Mouse (Mus musculus): ENCODE results near the gene 1700001C19Rik. TPM values are rescaled to one million over a fixed set of nuclear protein-coding genes. Genes with fewer than 3 reads are reported as not detected.

Gene 1700001C19Rik
- polyA plus RNA-seq (2014; fragmentation: Nextera tagmentation; extraction: Ambion mirVana), result 0.39 TPM in 1 of 2 replicates, not detected in the other

DNA sequence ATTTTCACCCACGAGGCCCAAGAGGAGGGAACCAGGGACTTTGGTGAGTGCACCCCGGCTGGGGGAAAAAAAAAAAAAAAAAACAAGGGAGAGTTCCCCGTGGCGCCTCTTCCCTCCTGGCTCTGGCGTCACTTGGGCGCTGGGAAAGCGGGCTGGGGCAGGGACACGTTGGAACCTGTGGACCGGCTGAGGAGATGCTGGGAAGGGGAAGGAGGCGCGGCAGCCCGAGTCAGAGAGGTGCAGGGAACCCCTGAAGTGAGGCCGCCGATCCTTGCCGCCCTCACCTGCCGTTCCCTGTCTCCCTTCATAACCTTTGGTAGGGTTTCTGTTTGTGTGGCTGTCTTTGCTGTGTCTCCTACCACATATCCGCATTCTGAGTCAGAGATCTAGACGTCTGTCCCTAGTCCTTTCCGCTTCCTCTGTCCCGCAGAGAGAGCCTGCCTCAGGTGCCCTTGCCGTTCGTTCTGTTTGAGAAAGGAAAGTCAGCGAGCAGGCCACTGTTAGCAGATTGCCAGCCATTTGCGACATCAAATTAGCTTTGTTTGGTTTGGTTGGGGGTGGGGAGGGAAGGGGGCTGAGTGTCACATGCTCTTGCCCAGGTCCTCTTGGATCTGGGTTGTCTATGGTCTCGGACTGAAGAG is at the start of gene 1700001C19Rik:
TSS of gene 1700001C19Rik (minus strand) at position 470 of the 641 bp plus-strand sequence.
- H3K27ac ChIP-seq (ENCODE audit: low read depth, low read length), result 0 out of 2 replicates have a peak within 1 kb of the TSS, but pooled peaks have one; percentile 9
- WGBS, result 5% methylated on average over 25 of the region's 25 CpGs

DNA sequence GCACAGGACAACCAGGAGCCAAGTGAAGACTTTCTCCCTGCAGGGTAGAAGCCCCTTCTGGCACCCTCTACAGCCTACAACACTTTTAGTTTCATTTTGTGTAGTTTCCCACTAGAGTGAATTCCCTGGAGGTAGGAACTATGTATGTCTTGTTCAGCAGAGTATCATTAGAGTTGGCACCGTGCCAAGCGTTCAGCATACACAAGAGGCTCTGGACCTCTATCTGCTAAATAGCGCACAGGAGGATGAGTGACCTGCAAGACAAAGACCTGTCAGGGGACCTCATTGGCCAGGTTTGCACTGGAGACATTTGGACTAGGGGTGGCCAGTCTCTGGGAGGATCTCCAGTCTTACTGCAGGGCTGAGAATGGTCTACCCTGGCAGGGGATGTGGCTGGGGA is 48.6 kb upstream of the 1700001C19Rik start:
- Histone ChIP-seq H3K27me3 (ENCODE audit: control insufficient read depth, insufficient read depth, low read length) (no peaks in the 10 kb centered on the region), H3K4me1 (ENCODE audit: control insufficient read depth, insufficient read depth, low read length) (peaks cover 12% of the 10 kb centered on the region), H3K4me3 (ENCODE audit: low read length) (no peak overlapping the region), H3K4me2 (replicated peaks; ENCODE audit: low read depth, low read length) (no peak overlapping the region), H3K9ac (ENCODE audit: low read depth, low read length) (no peak overlapping the region), H3K27ac (ENCODE audit: low read depth, low read length) (no peak overlapping the region), H3K9me3 (ENCODE audit: control insufficient read depth, low read length) (no peaks in the 10 kb centered on the region), H3K36me3 (ENCODE audit: control insufficient read depth, insufficient read depth, low read length) (peaks cover 30% of the 10 kb centered on the region)
- WGBS, result 89% methylated on average over 3 of the region's 3 CpGs
- no peak for ATAC-seq (ENCODE audit: low FRiP score, low TSS enrichment)

More for the DNA sequence above, at the start of gene 1700001C19Rik:
- peaks cover 16% of the 10 kb centered on the region for H3K27me3 ChIP-seq (ENCODE audit: control insufficient read depth, insufficient read depth, low read length)
- H3K36me3 ChIP-seq (ENCODE audit: control insufficient read depth, insufficient read depth, low read length), result no peaks in the 10 kb centered on the region
- H3K4me3 ChIP-seq (ENCODE audit: low read length), result peak within 1 kb of the TSS; percentile 56
- H3K4me2 ChIP-seq (replicated peaks; ENCODE audit: low read depth, low read length), result peak within 1 kb of the TSS; percentile 91
- no peaks in the 10 kb centered on the region for H3K9me3 ChIP-seq (ENCODE audit: control insufficient read depth, low read length)
- H3K9ac ChIP-seq (ENCODE audit: low read depth, low read length), result peak within 1 kb of the TSS; percentile 59
- no peak for ATAC-seq (ENCODE audit: low FRiP score, low TSS enrichment)
- peaks cover 13% of the 10 kb centered on the region for H3K4me1 ChIP-seq (ENCODE audit: control insufficient read depth, insufficient read depth, low read length)

DNA sequence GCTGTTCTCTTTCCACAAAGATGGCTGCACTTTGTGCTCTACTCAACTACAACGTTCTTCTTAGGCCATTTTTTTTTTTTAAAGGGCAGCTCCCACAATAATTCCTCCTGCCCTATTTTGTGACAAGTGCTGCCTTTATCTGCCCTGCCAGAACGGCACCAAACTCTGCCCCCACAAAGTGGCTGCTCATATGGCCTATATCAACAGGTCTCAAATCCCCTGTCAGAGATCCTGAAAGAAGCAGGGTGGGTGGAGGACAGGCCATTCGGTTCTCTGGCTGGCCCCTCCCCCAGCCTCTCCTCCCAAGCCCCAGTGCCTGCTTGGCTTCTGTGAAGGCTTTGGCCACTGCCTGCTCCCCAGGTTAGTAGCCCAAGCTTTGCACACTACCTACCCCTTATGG is 47.8 kb upstream of the 1700001C19Rik start:
- Histone ChIP-seq H3K9me3 (ENCODE audit: control insufficient read depth, low read length) (no peaks in the 10 kb centered on the region), H3K27me3 (ENCODE audit: control insufficient read depth, insufficient read depth, low read length) (no peaks in the 10 kb centered on the region), H3K4me2 (replicated peaks; ENCODE audit: low read depth, low read length) (no peak overlapping the region), H3K4me1 (ENCODE audit: control insufficient read depth, insufficient read depth, low read length) (peaks cover 12% of the 10 kb centered on the region), H3K9ac (ENCODE audit: low read depth, low read length) (no peak overlapping the region), H3K27ac (ENCODE audit: low read depth, low read length) (peak overlapping the region; percentile 80), H3K36me3 (ENCODE audit: control insufficient read depth, insufficient read depth, low read length) (peaks cover 22% of the 10 kb centered on the region), H3K4me3 (ENCODE audit: low read length) (no peak overlapping the region)
- WGBS, result 5% methylated on average over 3 of the region's 3 CpGs
- no peak for ATAC-seq (ENCODE audit: low FRiP score, low TSS enrichment)

DNA sequence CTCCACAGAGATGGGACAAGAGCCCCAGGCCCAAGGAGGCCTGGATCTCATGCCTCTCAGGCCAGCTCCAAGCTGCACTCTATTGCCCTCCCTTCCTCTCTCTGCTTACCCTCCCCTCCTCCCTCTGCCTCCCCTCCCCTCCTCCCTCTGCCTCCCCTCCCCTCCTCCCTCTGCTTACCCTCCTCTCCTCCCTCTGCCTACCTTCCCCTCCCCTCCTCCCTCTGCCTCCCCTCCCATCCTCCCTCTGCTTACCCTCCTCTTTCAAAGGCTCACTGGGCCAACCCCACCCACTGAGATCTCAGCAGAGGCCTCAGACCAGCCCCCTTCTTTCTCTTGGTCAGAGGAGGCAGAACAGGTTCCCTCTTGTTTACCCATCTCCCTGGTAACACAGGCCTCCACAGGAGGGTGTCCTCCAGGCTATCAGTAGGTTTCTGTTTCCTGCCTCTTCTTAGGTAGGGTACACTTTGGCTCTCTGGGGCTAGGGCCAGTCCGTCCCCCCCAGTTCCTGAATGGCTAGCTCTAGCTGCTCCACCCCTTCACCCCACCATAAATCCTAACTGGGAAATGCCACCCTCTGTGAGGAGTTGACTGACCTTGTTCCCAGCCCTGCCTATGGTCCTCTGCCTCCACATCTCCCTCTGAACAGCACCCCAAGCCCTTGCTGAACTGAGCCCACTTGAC is 47.2 kb upstream of the 1700001C19Rik start:
- ATAC-seq (ENCODE audit: low FRiP score, low TSS enrichment), result peak; percentile 80
- peak overlapping the region; percentile 80 for H3K27ac ChIP-seq (ENCODE audit: low read depth, low read length)
- no peaks in the 10 kb centered on the region for H3K9me3 ChIP-seq (ENCODE audit: control insufficient read depth, low read length)
- H3K36me3 ChIP-seq (ENCODE audit: control insufficient read depth, insufficient read depth, low read length), result peaks cover 16% of the 10 kb centered on the region
- H3K4me3 ChIP-seq (ENCODE audit: low read length), result no peak overlapping the region
- WGBS, result 0% methylated on average over 1 of the region's 1 CpGs
- no peak overlapping the region for H3K9ac ChIP-seq (ENCODE audit: low read depth, low read length)
- H3K4me2 ChIP-seq (replicated peaks; ENCODE audit: low read depth, low read length), result no peak overlapping the region
- H3K27me3 ChIP-seq (ENCODE audit: control insufficient read depth, insufficient read depth, low read length), result no peaks in the 10 kb centered on the region
- peaks cover 12% of the 10 kb centered on the region for H3K4me1 ChIP-seq (ENCODE audit: control insufficient read depth, insufficient read depth, low read length)

DNA sequence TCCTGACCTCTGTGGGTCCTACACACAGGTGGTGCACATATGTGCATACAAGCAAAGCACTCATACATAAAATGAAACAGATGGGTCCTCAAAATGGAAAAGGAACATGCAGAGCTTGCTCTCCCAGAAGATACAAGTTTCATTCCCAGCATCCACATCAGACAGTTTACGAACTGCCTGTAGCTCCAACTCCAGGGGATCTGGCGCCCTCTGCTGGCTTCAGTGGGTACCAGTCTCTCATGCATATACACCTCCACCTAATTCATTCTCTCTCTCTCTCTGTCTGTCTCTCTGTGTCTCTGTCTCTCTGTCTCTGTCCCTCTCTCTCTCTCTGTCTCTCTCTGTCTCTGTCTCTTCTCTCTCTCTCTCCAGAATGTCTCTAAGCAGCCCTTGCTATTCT is 45.2 kb upstream of the 1700001C19Rik start:
- Histone ChIP-seq H3K4me3 (ENCODE audit: low read length) (no peak overlapping the region), H3K4me1 (ENCODE audit: control insufficient read depth, insufficient read depth, low read length) (peaks cover 12% of the 10 kb centered on the region), H3K27ac (ENCODE audit: low read depth, low read length) (no peak overlapping the region), H3K27me3 (ENCODE audit: control insufficient read depth, insufficient read depth, low read length) (no peaks in the 10 kb centered on the region), H3K9me3 (ENCODE audit: control insufficient read depth, low read length) (no peaks in the 10 kb centered on the region), H3K36me3 (ENCODE audit: control insufficient read depth, insufficient read depth, low read length) (0 out of 2 replicates have a peak, but pooled peaks cover under 1% of the 10 kb centered on the region), H3K4me2 (replicated peaks; ENCODE audit: low read depth, low read length) (no peak overlapping the region), H3K9ac (ENCODE audit: low read depth, low read length) (no peak overlapping the region)
- no peak for ATAC-seq (ENCODE audit: low FRiP score, low TSS enrichment)
- 57% methylated on average over 2 of the region's 2 CpGs for WGBS

DNA sequence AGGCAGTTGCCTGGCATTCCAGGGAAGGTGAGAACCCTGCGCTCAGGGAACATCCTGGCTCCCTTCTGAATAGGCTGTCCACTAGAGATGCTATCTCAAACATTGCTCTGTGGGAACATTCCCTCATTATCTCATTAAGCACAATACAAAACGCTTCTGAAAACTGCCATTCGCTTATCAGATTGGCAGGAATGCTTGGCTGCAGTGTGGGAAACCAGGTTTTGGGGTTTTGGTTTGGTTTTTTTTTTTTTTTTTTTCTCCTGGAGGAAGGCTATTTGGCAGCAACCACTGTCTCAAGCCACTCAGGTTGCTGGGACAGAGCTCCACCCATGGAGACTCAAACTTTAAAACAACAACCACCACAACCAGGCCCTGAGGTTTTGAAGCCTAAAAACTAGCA is 42.7 kb upstream of the 1700001C19Rik start:
- 52% methylated on average over 3 of the region's 3 CpGs for WGBS
- no peaks in the 10 kb centered on the region for H3K36me3 ChIP-seq (ENCODE audit: control insufficient read depth, insufficient read depth, low read length)
- no peak overlapping the region for H3K4me3 ChIP-seq (ENCODE audit: low read length)
- ATAC-seq (ENCODE audit: low FRiP score, low TSS enrichment), result no peak
- peaks cover 8% of the 10 kb centered on the region for H3K4me1 ChIP-seq (ENCODE audit: control insufficient read depth, insufficient read depth, low read length)
- H3K27ac ChIP-seq (ENCODE audit: low read depth, low read length), result no peak overlapping the region
- no peak overlapping the region for H3K9ac ChIP-seq (ENCODE audit: low read depth, low read length)
- no peak overlapping the region for H3K4me2 ChIP-seq (replicated peaks; ENCODE audit: low read depth, low read length)
- H3K9me3 ChIP-seq (ENCODE audit: control insufficient read depth, low read length), result no peaks in the 10 kb centered on the region
- no peaks in the 10 kb centered on the region for H3K27me3 ChIP-seq (ENCODE audit: control insufficient read depth, insufficient read depth, low read length)

DNA sequence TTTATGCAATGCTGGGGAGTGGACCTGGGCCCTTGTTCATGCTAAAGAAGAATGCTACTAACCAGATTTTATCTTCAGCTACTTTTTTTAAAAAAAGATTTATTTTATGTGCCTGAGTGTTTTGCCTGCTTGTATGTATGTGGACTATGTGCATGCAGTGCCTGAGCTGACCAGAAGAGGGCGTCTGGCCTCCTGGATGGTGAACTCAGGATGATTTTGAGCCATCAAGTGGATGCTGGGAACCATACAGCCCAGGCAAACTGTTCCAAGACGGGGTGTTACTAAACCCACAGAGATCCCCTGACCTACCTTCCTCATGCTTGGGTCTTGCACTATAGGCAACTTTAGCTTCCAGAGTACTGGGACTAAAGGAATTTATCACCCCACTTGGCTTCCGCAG is 38.5 kb upstream of the 1700001C19Rik start:
- Histone ChIP-seq H3K9me3 (ENCODE audit: control insufficient read depth, low read length) (no peaks in the 10 kb centered on the region), H3K27me3 (ENCODE audit: control insufficient read depth, insufficient read depth, low read length) (no peaks in the 10 kb centered on the region), H3K4me2 (replicated peaks; ENCODE audit: low read depth, low read length) (no peak overlapping the region), H3K9ac (ENCODE audit: low read depth, low read length) (no peak overlapping the region), H3K27ac (ENCODE audit: low read depth, low read length) (no peak overlapping the region), H3K4me1 (ENCODE audit: control insufficient read depth, insufficient read depth, low read length) (0 out of 2 replicates have a peak, but pooled peaks cover 6% of the 10 kb centered on the region), H3K36me3 (ENCODE audit: control insufficient read depth, insufficient read depth, low read length) (no peaks in the 10 kb centered on the region), H3K4me3 (ENCODE audit: low read length) (no peak overlapping the region)
- 64% methylated on average over 3 of the region's 3 CpGs for WGBS
- no peak for ATAC-seq (ENCODE audit: low FRiP score, low TSS enrichment)

DNA sequence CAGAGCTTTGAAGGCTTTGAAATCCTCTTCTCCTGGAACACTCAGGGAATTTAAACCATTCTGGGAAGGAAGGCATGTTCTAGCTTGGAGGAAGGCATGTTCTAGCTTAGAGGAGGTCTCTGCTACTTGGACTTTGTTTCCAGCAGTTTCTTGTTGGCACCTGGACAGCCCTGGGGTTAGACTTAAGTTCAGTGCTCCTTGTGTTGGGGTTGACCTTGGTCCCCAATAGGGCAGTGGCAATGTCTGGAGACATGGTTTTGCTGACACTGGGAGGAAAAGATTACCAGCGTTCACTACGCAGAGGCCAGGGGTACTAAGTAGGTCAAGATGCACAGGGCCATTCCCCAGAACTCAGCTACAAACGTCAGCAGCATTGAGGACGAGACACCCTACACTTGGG is 38.0 kb upstream of the 1700001C19Rik start:
- H3K27me3 ChIP-seq (ENCODE audit: control insufficient read depth, insufficient read depth, low read length), result no peaks in the 10 kb centered on the region
- 0 out of 2 replicates have a peak, but pooled peaks cover 6% of the 10 kb centered on the region for H3K4me1 ChIP-seq (ENCODE audit: control insufficient read depth, insufficient read depth, low read length)
- no peaks in the 10 kb centered on the region for H3K36me3 ChIP-seq (ENCODE audit: control insufficient read depth, insufficient read depth, low read length)
- no peak overlapping the region for H3K9ac ChIP-seq (ENCODE audit: low read depth, low read length)
- no peak overlapping the region for H3K4me2 ChIP-seq (replicated peaks; ENCODE audit: low read depth, low read length)
- H3K27ac ChIP-seq (ENCODE audit: low read depth, low read length), result no peak overlapping the region
- no peak for ATAC-seq (ENCODE audit: low FRiP score, low TSS enrichment)
- no peaks in the 10 kb centered on the region for H3K9me3 ChIP-seq (ENCODE audit: control insufficient read depth, low read length)
- no peak overlapping the region for H3K4me3 ChIP-seq (ENCODE audit: low read length)
- WGBS, result 93% methylated on average over 4 of the region's 4 CpGs

DNA sequence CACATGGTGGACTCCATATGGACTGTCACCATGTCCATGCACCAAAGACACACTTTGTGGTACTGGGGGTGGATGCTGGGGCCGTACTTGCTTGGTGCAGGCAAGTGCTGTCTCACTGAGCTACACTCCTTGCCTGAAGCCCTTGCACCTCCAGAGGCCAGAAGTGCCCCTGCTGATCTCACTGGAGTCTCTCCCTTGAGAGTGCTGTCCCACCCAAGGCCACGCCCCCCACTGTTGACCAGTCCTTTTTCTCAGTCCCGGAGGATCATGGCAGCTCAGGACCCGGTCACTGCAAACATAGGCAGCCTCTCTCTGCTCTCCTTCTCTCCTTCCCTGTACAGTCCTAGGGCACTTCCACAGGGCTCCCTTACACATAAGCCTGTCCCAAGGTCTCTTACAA is 37.1 kb upstream of the 1700001C19Rik start:
- Histone ChIP-seq H3K4me1 (ENCODE audit: control insufficient read depth, insufficient read depth, low read length) (0 out of 2 replicates have a peak, but pooled peaks cover 6% of the 10 kb centered on the region), H3K36me3 (ENCODE audit: control insufficient read depth, insufficient read depth, low read length) (no peaks in the 10 kb centered on the region), H3K9ac (ENCODE audit: low read depth, low read length) (no peak overlapping the region), H3K27ac (ENCODE audit: low read depth, low read length) (no peak overlapping the region), H3K4me2 (replicated peaks; ENCODE audit: low read depth, low read length) (no peak overlapping the region), H3K4me3 (ENCODE audit: low read length) (no peak overlapping the region), H3K27me3 (ENCODE audit: control insufficient read depth, insufficient read depth, low read length) (no peaks in the 10 kb centered on the region), H3K9me3 (ENCODE audit: control insufficient read depth, low read length) (no peaks in the 10 kb centered on the region)
- 87% methylated on average over 4 of the region's 4 CpGs for WGBS
- no peak for ATAC-seq (ENCODE audit: low FRiP score, low TSS enrichment)
